Mouse (Mus musculus) liver, embryonic 11.5 days (tissue): ENCODE measurements around the gene Rhot2. TPM values are rescaled to one million over a fixed set of nuclear protein-coding genes. Genes with fewer than 3 reads are reported as not detected.
A peak's percentile ranks its signal among the peaks of the same experiment; 100 is the strongest.

Experiments used
- ATAC-seq: fragments of 200-750 bp; cut with Nextera tagmentation; replicated peaks from 2 replicates; pipeline ENCODE4 v1.8.0; 2017; ENCODE audit warnings: moderate number of reproducible peaks, mild to moderate bottlenecking, moderate TSS enrichment, moderate library complexity; ENCODE audit not compliant: low FRiP score
- DNase-seq: peaks from one replicate; pipeline ENCODE4 v3.0.0-alpha.2; 2017; ENCODE audit warnings: low spot score
- H3K27ac ChIP-seq: fragments of 300-500 bp; sonication (generic); 2 replicates; pipeline ENCODE4 v1.5.1; 2014; ENCODE audit warnings: mild to moderate bottlenecking, low read depth, low read length, control low read depth
- H3K27me3 ChIP-seq: fragments of 300-500 bp; sonication (generic); replicated peaks from 2 replicates; pipeline ENCODE4 v1.6.1; 2014; ENCODE audit warnings: low read length, mixed read lengths; ENCODE audit not compliant: control insufficient read depth, insufficient read depth
- H3K36me3 ChIP-seq: fragments of 300-500 bp; sonication (generic); 2 replicates; pipeline ENCODE4 v1.6.1; 2014; ENCODE audit warnings: mild to moderate bottlenecking, low read length, moderate library complexity, mixed read lengths; ENCODE audit not compliant: control insufficient read depth, insufficient read depth
- H3K4me1 ChIP-seq: fragments of 300-500 bp; sonication (generic); replicated peaks from 2 replicates; pipeline ENCODE4 v1.6.1; 2014; ENCODE audit warnings: low read length, mixed read lengths; ENCODE audit not compliant: control insufficient read depth, insufficient read depth
- H3K4me2 ChIP-seq: fragments of 300-500 bp; sonication (generic); 2 replicates; pipeline ENCODE4 v1.6.1; 2014; ENCODE audit warnings: mild to moderate bottlenecking, control low read depth, moderate library complexity
- H3K4me3 ChIP-seq: fragments of 300-500 bp; sonication (generic); 2 replicates; pipeline ENCODE4 v1.5.1; 2014; ENCODE audit warnings: low read depth, low read length, control low read depth
- H3K9ac ChIP-seq: fragments of 300-500 bp; sonication (generic); 2 replicates; pipeline ENCODE4 v1.6.1; 2014; ENCODE audit warnings: low read depth, low read length, control low read depth
- H3K9me3 ChIP-seq: fragments of 300-500 bp; sonication (generic); 2 replicates; pipeline ENCODE4 v1.6.1; 2016; ENCODE audit warnings: low read length, inconsistent platforms, mixed read lengths; ENCODE audit not compliant: control insufficient read depth
- WGBS: fragments of 180-500 bp; shearing (Covaris S2); extraction: QIAGEN DNeasy Blood & Tissue Kit; methylation state at CpG from one replicate; pipeline ENCODE4 v1.1.7; 2014; 5-methylcytosine and 5-hydroxymethylcytosine counted together
- polyA plus RNA-seq: library from polyadenylated mRNA; unstranded; fragments of >200 nt; fragmentation: Nextera tagmentation; extraction: Ambion mirVana; gene quantifications from 2 replicates; pipeline ENCODE4 v1.2.1, GENCODE M21; 2014

Rhot2 gene
- polyA plus RNA-seq, 1 experiment from 2014 or later = 12.8 TPM

DNA sequence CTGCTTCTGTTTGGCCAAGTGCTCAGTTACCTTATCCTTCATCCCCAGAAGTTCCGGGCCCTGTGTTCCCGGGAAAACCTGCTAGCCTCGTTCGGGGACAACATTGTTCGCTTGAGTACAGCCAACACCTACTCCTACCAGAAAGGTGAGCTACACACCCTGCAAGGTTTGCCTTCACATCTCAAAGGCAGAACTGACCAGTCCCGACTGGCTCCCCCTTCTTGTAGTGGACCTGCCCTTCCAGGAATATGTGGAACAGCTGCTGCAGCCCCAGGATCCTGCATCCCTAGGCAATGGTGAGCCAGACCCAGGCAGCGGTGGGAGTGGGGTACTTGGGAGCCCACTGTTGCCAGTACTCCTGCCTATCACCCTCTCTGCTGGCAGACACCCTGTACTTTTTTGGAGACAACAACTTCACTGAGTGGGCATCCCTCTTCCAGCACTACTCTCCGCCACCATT is 15.1 kb downstream of the Rhot2 start:
- Histone ChIP-seq H3K9ac (peak overlapping the region; percentile 77), H3K27me3 (no peaks in the 10 kb centered on the region), H3K27ac (peak overlapping the region; percentile 82), H3K4me2 (peak overlapping the region; percentile 99), H3K4me3 (peak overlapping the region; percentile 65), H3K36me3 (peaks cover 42% of the 10 kb centered on the region), H3K4me1 (peaks cover 50% of the 10 kb centered on the region), H3K9me3 (no peaks in the 10 kb centered on the region)
- DNase-seq (no peak), ATAC-seq (no peak)
- 36% methylated on average over 8 of the region's 8 CpGs for WGBS

DNA sequence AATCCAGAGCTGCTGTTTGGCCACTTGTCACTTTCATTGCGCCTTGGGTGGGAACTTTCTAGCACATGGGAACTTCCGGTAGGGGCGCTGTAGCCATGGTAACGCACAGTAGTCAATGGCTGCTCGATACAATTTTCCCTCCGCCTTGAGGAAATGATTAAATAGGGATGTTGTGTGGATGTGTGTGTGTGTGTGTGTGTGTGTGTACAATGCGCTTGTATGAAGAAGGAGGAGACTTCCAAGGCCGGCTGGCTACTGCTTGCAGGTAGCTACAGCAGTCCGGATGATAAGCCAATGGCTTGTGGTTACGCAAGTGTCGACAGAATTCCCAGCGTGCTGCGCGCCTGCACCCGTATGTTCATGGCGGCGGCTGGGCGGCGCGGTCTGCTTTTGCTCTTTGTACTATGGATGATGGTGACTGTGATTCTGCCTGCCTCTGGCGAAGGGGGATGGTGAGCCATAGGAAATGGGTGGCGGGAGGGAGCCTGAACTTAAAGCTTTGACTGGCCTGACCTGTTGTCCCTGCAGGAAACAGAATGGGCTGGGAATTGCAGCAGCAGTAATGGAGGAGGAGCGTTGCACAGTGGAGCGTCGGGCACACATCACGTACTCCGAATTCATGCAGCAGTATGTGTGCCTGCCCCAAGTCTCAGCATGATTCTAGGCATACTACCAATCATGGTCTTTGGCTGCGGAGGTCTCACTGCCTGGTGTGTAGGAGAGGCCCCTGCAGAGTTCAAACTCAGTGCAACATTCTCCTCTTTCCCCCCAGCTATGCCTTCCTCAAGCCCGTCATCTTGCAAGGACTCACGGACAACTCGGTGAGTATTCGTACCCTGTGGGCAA is 15.7 kb downstream of the Rhot2 start, which contains the start of gene Jmjd8:
Gene Jmjd8 (plus strand): TSS at position 156 of the 846 bp plus-strand sequence.
- H3K9ac ChIP-seq = peak within 1 kb of the TSS; percentile 77
- peak; percentile 87 for DNase-seq
- peak; percentile 37; the same call in 1 of the 2 replicates for ATAC-seq
- H3K36me3 ChIP-seq = peaks cover 42% of the 10 kb centered on the region
- no peaks in the 10 kb centered on the region for H3K9me3 ChIP-seq
- peak within 1 kb of the TSS; percentile 82 for H3K27ac ChIP-seq
- 1% methylated on average over 32 of the region's 32 CpGs for WGBS
- H3K4me3 ChIP-seq = peak within 1 kb of the TSS; percentile 65
- peaks cover 50% of the 10 kb centered on the region for H3K4me1 ChIP-seq
- peak within 1 kb of the TSS; percentile 99 for H3K4me2 ChIP-seq
- no peaks in the 10 kb centered on the region for H3K27me3 ChIP-seq

DNA sequence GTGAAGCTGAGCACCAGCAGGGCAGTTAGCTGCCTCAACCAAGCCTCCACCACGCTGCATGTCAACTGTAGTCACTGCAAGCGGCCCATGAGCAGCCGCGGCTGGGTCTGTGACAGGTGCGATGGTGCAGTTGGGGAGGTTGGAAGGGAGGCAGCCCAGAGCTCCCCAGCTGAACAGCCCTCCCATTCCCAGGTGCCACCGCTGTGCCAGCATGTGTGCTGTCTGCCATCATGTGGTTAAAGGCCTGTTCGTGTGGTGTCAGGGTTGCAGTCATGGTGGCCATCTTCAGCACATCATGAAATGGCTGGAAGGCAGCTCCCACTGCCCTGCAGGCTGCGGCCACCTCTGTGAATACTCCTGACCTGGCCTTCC is 16.4 kb downstream of the Rhot2 start:
- Histone ChIP-seq H3K9ac (no peak overlapping the region; the same call in 1 of the 2 replicates), H3K27me3 (no peaks in the 10 kb centered on the region)

DNA sequence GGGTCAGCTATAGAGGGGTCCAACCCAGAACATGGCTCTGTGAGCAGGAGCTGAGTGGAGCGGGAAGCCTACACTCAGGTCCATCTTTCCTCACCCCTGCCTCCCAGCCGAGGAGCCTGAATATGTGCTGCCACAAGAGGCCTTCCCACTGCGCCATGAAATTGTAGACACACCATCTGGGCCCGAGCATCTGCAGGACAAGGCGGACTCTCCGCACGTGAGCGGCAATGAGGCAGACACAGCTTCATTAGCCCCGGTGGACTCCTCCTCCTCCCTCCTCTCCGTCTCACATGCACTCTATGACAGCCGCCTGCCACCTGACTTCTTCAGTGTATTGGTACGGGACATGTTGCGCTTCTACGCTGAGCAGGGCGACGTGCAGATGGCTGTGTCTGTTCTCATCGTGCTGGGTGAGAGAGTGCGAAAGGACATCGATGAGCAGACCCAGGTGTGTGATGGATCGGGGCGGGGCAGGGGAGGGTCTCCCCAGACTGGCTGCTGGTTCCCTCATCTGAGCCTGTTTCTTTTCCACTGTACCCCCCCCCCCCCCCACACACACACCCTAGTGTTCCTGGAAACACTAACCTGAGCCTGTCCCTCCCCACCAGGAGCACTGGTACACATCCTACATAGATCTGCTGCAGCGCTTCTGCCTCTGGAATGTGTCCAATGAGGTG is 17.0 kb downstream of the Rhot2 start:
- H3K4me3 ChIP-seq = no peak overlapping the region
- H3K27me3 ChIP-seq = no peaks in the 10 kb centered on the region
- 95% methylated on average over 22 of the region's 22 CpGs for WGBS
- 0 out of 2 replicates have a peak overlapping the region, but pooled peaks have one; percentile 82 for H3K27ac ChIP-seq
- peaks cover 47% of the 10 kb centered on the region for H3K4me1 ChIP-seq
- DNase-seq (no peak), ATAC-seq (no peak)
- H3K36me3 ChIP-seq = peaks cover 42% of the 10 kb centered on the region
- H3K4me2 ChIP-seq = no peak overlapping the region; the same call in 1 of the 2 replicates
- no peaks in the 10 kb centered on the region for H3K9me3 ChIP-seq
- H3K9ac ChIP-seq = no peak overlapping the region

More for the DNA sequence above, 16.4 kb downstream of the Rhot2 start:
- no peaks in the 10 kb centered on the region for H3K9me3 ChIP-seq
- peaks cover 42% of the 10 kb centered on the region for H3K36me3 ChIP-seq
- peak overlapping the region; percentile 65 for H3K4me3 ChIP-seq
- H3K4me1 ChIP-seq = peaks cover 47% of the 10 kb centered on the region
- H3K27ac ChIP-seq = peak overlapping the region; percentile 82
- H3K4me2 ChIP-seq = peak overlapping the region; percentile 99
- no peak for DNase-seq
- ATAC-seq = no peak
- 84% methylated on average over 8 of the region's 8 CpGs for WGBS

DNA sequence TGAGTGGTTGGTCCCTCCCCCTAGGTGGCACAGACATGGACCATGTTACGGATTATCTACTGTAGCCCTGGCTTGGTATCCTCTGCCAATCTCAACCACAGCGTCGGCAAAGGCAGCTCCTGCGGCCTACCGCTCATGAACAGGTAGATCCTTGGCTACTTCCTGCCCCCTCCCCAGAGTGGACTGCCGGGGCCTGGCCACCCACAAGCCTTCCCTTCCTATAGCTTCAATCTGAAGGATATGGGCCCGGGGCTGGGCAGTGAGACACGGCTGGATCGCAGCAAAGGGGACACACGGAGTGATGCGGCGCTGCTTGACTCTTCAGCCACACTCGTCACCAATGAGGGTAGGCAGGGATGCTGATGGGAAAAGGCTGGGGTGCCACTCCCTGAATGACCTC is 17.6 kb downstream of the Rhot2 start:
- DNase-seq = no peak
- Histone ChIP-seq H3K9me3 (no peaks in the 10 kb centered on the region), H3K4me3 (no peak overlapping the region), H3K36me3 (peaks cover 41% of the 10 kb centered on the region), H3K4me1 (peaks cover 46% of the 10 kb centered on the region), H3K4me2 (no peak overlapping the region), H3K9ac (no peak overlapping the region), H3K27me3 (peaks cover under 1% of the 10 kb centered on the region; the same call in 1 of the 2 replicates), H3K27ac (no peak overlapping the region)
- 94% methylated on average over 13 of the region's 13 CpGs for WGBS
- ATAC-seq = no peak

DNA sequence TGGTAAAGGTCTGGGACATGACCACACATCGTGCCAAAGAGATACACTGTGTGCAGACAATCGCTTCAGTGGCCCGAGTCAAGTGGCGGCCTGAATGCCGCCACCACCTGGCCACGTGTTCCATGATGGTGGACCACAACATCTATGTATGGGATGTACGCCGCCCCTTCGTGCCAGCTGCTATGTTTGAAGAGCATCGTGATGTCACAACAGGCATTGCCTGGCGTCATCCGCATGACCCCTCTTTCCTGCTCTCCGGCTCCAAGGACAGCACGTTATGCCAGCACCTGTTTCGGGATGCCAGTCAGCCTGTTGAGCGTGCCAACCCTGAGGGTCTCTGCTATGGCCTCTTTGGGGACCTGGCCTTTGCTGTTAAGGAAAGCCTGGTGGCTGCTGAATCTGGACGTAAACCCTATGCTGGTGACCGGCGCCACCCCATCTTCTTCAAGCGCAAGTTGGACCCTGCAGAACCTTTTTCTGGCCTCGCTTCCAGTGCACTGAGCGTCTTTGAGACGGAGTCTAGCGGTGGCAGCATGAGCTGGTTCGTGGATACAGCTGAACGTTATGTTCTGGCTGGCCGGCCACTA is 18.6 kb downstream of the Rhot2 start:
- Histone ChIP-seq H3K27ac (no peak overlapping the region), H3K9ac (no peak overlapping the region), H3K27me3 (peaks cover 5% of the 10 kb centered on the region; the same call in 1 of the 2 replicates), H3K4me3 (no peak overlapping the region), H3K4me1 (peaks cover 37% of the 10 kb centered on the region), H3K9me3 (no peaks in the 10 kb centered on the region), H3K4me2 (no peak overlapping the region), H3K36me3 (peaks cover 33% of the 10 kb centered on the region)
- WGBS = 93% methylated on average over 27 of the region's 27 CpGs
- ATAC-seq (no peak), DNase-seq (no peak)

DNA sequence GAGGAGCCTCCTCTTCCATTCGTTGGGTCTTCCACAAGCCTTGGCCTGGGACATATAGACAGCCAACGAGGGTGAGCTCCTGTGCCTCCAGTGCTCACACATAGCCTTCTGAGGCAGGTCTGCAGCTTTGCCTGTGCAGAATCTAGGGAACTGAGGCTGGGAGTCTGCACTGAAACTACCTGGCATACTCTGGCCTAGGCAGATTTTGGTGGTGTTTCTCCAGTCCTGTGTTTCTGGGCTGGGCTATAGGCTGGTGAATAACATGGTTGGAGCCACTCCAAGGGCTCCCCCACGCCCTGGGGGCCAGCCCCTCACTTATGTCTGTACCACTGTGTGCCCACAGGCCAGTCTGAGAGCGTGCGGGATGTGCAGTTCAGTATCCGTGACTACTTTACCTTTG is 19.3 kb downstream of the Rhot2 start:
- Histone ChIP-seq H3K4me2 (peak overlapping the region; percentile 89), H3K4me3 (peak overlapping the region; percentile 84), H3K36me3 (peaks cover 25% of the 10 kb centered on the region), H3K9ac (0 out of 2 replicates have a peak overlapping the region, but pooled peaks have one; percentile 18), H3K27me3 (peaks cover 10% of the 10 kb centered on the region), H3K27ac (peak overlapping the region; percentile 16; the same call in 1 of the 2 replicates), H3K9me3 (no peaks in the 10 kb centered on the region), H3K4me1 (peaks cover 31% of the 10 kb centered on the region)
- no peak for DNase-seq
- WGBS = 84% methylated on average over 6 of the region's 6 CpGs
- ATAC-seq = no peak

DNA sequence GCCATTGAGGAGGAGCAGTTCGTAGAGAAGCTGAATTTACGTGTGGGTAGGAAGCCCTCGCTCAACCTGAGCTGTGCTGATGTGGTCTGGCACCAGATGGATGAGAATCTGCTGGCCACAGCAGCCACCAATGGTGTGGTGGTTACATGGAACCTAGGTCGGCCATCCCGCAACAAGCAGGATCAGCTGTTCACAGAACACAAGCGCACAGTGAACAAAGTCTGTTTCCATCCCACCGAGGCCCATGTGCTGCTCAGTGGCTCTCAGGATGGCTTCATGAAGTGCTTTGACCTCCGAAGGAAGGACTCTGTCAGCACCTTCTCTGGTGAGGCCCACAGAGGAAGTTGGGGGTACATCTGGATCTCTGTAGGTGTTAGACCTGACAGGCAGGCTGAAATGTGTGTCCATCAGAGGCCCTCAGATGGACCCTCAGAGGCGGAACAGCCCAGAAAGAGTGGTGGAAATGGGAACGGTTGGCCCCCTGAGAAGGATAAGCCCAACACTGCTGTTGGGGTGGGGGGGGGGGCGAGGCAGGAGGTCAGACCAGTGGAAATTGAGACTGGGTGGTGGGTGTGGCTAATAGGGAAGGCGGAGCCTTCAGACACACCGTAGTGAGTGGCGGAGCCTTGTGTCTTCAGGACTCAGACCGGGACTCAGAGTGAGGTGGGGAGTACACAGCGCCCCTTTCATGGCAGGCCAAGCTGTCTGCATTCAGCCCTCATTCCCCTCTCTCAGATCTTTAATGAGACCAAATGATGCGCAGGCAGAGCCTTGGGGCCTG is 20.1 kb downstream of the Rhot2 start:
- Histone ChIP-seq H3K27me3 (peaks cover 18% of the 10 kb centered on the region), H3K9me3 (no peaks in the 10 kb centered on the region), H3K4me3 (peak overlapping the region; percentile 84), H3K36me3 (peaks cover 20% of the 10 kb centered on the region), H3K4me2 (peak overlapping the region; percentile 89), H3K27ac (no peak overlapping the region), H3K4me1 (peaks cover 23% of the 10 kb centered on the region), H3K9ac (peak overlapping the region; percentile 81)
- WGBS = 56% methylated on average over 17 of the region's 17 CpGs
- DNase-seq (no peak), ATAC-seq (no peak; the same call in 1 of the 2 replicates)
